Mouse (Mus musculus): ENCODE measurements around the gene Fbxo36.

DNA sequence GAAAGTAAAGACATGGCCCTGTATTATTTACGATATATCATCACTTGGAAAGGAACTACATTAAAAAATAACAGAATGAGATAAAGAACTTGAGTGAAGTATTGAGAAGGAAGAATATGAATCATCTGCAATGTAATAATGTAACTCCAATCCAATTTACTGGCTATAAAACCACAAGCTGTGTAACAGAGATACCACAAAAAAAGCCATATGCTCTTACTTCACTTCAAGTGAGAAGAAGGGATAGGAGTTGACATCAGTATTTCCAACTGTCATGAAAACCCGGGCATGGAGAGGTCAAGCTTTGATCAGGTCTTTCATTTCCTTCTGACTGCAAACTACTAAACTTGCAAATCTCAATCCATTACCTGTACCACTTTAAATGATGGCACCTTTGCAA is 48.2 kb upstream of the Fbxo36 start:
- TF ChIP-seq POLR2A (IDR thresholded peaks at IDR 0.05; ENCODE audit: control insufficient read depth, low read depth, low read length) (no peak), CTCF (IDR thresholded peaks at IDR 0.05; ENCODE audit: control insufficient read depth, insufficient read depth, insufficient replicate concordance, low read depth, low read length) (no peak)
